Mouse (Mus musculus) brain, embryonic 14.5 days (tissue): Measurements from ENCODE around the gene Gm9508. TPM values are rescaled to one million over a fixed set of nuclear protein-coding genes. Genes with fewer than 3 reads are reported as not detected.
A peak's percentile ranks its signal among the peaks of the same experiment; 100 is the strongest.
"Not testable (repeated sequence)": the region's sequence is repeated elsewhere in the genome, so short reads cannot be mapped to it uniquely, and the experiment has no call there.

Experiments used
- DNase-seq: peaks from one replicate; pipeline ENCODE4 v3.0.0-alpha.2; 2011; ENCODE audit warnings: low read depth
- CTCF ChIP-seq: fragments of 200-500 bp; IDR thresholded peaks from 2 replicates; pipeline ENCODE4 v1.5.1; 2012; ENCODE audit warnings: inconsistent platforms, mild to moderate bottlenecking, moderate library complexity, borderline replicate concordance; ENCODE audit not compliant: insufficient read depth, insufficient read length; ENCODE audit errors: extremely low read depth
- POLR2A ChIP-seq: fragments of 200-500 bp; IDR thresholded peaks from 2 replicates; pipeline ENCODE4 v1.6.1; 2012; ENCODE audit warnings: mild to moderate bottlenecking, inconsistent platforms, borderline replicate concordance; ENCODE audit not compliant: poor library complexity, insufficient read depth, insufficient read length, severe bottlenecking; ENCODE audit errors: extremely low read depth
- polyA plus RNA-seq: library from polyadenylated mRNA; depleted of rRNA; stranded (reverse); fragments of >200 nt; gene quantifications from 2 replicates; pipeline ENCODE4 v1.2.3, GENCODE M21; 2012; rRNA removed

Gene Gm9508
- polyA plus RNA-seq = not detected in 2 replicates

- no peak for DNase-seq
- no peak for TF ChIP-seq POLR2A
Observed at GRCm38 (mm10) chr10:77697133-77697532, at the start of gene Gm9508. TSS of gene Gm9508 (minus strand) at chr10:77697233.

DNA sequence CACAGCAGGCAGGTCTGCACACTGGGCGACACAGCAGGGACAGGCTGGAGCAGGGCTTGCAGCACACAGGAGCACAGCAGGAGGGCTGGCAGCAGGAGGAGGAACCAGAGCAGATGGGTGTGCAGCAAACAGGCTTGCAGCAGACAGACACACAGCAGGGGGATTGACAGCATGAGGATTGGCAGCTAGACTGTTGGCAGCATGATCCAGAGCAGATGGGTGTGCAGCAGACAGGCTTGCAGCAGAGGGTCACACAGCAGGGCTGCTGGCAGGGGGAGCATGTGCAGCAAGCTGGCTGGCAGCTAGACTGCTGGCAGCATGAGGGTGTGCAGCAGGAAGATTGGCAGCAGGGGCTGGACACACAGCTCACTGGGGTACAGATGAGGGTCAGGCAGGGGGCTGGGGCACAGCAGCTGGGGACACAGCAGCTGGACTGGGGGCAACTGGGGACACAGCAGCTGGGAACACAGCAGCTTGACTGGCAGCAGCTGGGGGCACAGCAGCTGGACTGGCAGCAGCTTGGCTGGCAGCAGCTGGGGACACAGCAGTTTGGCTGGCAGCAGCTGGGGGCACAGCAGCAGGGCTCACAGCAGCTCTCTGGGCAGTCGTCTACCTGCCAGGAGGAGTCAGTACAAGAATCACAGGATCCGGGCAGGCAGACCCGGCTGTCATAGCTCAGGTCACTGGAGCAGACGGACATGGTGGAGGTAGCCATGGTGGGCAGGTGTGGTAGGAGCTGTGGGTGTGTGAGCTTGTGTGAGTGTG is 45.1 kb upstream of the Gm9508 start, which contains the start of gene Gm18596:
TSS of gene Gm18596 (minus strand) at position 715 of the 765 bp plus-strand sequence.
- DNase-seq = peak; percentile 56

- DNase-seq = no peak
- TF ChIP-seq CTCF (no peak), POLR2A (no peak)
Observed at GRCm38 (mm10) chr10:77738929-77739328, 41.9 kb upstream of the Gm9508 start.

DNA sequence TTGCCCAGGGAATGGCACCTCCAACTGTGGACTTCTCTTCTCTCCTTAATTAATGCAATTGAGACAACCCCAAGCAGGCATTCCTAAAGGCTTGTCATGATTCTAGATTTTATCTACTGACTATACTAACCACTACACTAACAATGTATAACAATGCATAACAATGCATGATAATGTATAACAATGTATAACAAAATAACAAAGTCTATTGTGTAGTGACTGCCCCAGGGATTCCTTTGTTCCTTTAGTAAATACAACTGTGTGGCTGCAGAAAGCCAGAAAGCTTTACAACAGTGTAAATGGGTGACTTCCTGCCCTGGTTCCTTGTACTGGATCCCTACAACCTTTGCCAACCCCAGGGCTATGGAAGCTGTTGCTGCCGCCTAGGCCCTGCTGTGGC is 38.9 kb upstream of the Gm9508 start:
- TF ChIP-seq CTCF (no peak), POLR2A (no peak)
- DNase-seq = no peak

- TF ChIP-seq CTCF (peak; percentile 40), POLR2A (no peak)
- no peak for DNase-seq
Observed at GRCm38 (mm10) chr10:77729241-77729640, 32.2 kb upstream of the Gm9508 start.

DNA sequence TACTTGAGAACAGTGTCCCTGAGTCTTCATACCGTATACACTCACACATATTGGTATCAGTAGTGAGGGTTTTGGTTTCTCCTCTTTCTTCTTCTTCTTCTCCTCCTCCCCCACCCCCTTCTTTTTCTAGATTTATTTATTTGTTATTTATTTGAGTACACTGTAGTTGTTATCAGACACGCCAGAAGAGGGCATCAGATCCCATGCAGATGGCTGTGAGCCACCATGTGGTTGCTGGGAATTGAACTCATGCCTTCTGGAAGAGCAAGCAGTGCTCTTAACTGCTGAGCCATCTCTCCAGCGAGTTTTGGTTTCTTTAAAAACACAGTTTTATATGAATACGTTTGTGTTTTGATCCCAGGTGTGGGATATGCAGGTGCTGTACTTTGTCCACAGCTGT is 31.2 kb upstream of the Gm9508 start:
- TF ChIP-seq CTCF (no peak), POLR2A (no peak)
- no peak for DNase-seq

DNA sequence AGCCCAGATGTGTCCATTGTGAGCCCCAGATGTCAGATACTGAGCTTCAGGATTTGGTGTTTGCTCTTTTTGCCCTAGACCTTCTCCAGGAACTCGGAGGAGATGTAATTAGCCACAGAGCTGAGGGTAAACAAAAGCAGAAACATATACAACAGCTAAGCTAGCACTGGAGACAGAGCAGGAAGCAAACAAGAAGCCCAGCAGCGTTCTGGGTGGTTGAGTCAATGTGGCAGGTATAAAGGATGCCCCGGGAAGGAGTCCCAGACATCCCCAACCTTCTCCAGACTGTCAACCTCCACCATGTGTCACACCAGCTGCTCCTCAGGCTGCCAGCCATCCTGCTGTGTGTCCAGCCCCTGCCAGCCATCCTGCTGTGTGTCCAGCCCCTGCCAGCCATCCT is 29.2 kb upstream of the Gm9508 start, which contains the start of gene Gm10100:
TSS of gene Gm10100 (plus strand) at position 301 of the 400 bp plus-strand sequence.
- no peak for DNase-seq
- TF ChIP-seq CTCF = no peak
- TF ChIP-seq POLR2A = no peak

- DNase-seq = peak; percentile 3
- TF ChIP-seq POLR2A (no peak), CTCF (0 out of 2 replicates have a peak, but pooled peaks have one; percentile 23)
Observed at GRCm38 (mm10) chr10:77724855-77725254, 27.8 kb upstream of the Gm9508 start.

GRCm38 (mm10) chr10:77720299-77720698 is 23.3 kb upstream of the Gm9508 start, which contains the start of gene Krtap12-1:
TSS of gene Krtap12-1 (plus strand) at chr10:77720599.
- not testable (repeated sequence) for DNase-seq

DNA sequence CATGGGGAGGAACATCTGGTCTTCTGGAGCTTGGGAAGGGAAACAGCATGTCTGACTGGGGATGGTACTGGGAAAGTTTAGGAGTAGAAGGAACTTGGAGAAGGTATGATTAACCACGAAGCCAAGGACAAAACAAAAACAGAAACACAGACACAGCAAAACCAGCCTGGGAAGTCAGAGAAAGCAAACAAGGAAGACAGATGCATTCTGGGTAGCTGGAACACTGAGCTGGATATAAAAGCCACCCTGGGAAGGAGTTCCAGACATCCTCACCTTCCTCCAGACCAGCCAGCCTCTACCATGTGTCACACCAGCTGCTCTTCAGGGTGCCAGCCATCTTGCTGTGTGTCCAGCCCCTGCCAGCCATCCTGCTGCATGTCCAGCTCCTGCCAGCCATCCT is 18.5 kb upstream of the Gm9508 start, which contains the start of gene Gm10142:
TSS of gene Gm10142 (plus strand) at position 301 of the 400 bp plus-strand sequence.
- TF ChIP-seq POLR2A (no peak), CTCF (no peak)
- DNase-seq = no peak

DNA sequence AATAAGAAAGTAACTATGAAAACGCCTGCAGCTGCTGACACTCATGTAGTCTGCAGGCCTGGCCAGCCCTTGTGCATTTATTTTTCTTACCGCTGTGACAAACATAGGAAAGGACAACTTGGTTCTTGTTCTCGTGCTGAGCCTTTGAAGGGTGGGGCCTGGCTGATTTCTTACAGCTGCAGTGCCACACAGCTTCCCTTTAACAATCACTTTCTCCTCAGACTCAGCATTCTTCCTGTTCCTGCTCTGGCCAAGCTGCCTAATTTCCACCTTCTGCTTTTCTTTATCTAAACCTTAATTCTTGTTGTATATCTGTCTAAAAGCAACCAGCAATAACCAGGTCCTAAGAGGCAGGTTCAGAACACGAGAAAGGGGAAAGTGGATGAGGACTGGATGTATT is 16.7 kb upstream of the Gm9508 start:
- no peak for DNase-seq
- no peak for TF ChIP-seq POLR2A
- no peak for TF ChIP-seq CTCF

GRCm38 (mm10) chr10:77711157-77711556 is 14.1 kb upstream of the Gm9508 start, which contains the start of gene Gm10024:
TSS of gene Gm10024 (plus strand) at chr10:77711457.
- not testable (repeated sequence) for DNase-seq

DNA sequence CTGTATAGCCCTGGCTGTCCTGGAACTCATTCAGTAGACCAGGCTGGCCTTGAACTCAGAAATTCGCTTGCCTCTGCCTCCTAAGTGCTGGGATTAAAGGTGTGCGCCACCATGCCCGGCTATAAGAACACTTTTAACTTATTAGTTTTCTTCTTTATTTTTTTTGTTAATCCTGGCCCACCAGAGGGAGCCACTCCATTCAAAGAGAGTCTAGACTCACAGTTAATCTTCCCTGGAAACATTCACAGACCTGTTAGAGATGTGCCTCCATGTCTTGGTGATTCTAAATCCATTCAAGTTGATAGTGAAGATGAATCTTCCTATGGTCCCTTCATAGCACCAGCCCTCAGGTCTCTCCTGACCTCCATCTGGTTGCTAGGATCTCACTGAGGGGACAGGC is 12.8 kb upstream of the Gm9508 start:
- DNase-seq = no peak
- TF ChIP-seq POLR2A (no peak), CTCF (no peak)

DNA sequence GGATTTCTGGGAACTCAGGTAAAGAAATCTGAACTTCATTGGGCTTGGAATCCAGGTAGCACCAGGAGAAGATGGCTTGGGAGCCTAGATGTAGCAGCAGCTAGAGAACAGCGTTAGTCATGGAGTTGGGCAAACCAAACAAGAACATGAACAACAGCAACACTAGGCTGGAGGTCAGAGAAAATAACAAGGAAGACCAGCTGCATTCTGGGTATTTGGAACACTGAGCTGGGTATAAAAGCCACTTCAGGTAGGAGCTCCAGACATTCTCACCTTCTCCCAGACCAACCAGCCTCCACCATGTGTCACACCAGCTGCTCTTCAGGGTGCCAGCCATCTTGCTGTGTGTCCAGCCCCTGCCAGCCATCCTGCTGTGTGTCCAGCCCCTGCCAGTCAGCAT is 9.3 kb upstream of the Gm9508 start, which contains the start of gene Gm10272:
TSS of gene Gm10272 (plus strand) at position 301 of the 400 bp plus-strand sequence.
- no peak for DNase-seq
- TF ChIP-seq POLR2A = no peak
- TF ChIP-seq CTCF = no peak

- DNase-seq = not testable (repeated sequence)
Observed at GRCm38 (mm10) chr10:77690356-77690807, 6.7 kb downstream of the Gm9508 start, which contains the start of gene Gm19402. TSS of gene Gm19402 (minus strand) at chr10:77690757.
